Mouse (Mus musculus) right cerebral cortex, postnatal 25 days (tissue): Measurements from ENCODE around the gene Ptprk.

Experiments used
- DNase-seq: peaks from one replicate; pipeline ENCODE4 v3.0.0; 2022

The Ptprk gene

GRCm38 (mm10) chr10:28193630-28194029, 119.0 kb downstream of the Ptprk start:
- no peak for DNase-seq

DNA sequence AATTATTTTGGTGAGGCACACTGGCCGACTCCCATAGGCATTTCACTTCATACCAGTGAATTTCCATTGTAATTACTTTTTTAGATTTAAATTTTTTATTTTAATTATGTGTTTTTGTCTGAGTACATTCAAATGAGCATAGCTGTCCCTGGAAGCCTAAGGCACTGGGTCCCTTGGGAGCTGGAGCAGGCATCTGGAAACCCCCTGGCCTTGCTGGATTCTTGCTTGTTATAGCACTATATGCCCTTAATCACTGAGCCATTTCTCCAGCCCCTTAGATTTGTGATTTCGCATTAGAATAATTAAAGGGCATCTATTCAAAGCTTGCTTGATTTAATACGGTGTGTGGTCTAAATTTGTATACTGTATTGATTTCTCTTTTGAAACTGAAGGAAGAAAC, 126.0 kb downstream of the Ptprk start:
- no peak for DNase-seq

- no peak for DNase-seq
Observed at GRCm38 (mm10) chr10:28209394-28209793, 134.8 kb downstream of the Ptprk start.

DNA sequence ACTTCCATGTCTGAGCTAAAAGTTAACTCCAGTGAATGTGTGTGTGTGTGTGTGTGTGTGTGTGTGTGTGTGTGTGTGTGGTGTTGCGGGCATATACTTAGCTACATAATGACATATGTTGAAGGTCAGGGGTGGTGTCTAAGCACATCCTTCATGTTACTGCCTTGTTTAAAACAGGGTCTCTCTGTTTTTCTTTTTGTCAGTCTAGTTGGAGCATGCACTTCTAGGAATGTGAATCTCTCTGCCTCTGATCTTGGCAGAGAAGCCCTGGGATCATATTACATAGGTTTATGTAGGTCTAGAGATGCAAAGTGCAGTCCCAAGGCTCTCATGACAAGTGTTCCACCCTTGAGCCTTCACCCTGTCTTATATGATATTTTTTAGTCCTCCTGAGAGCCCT, 137.5 kb downstream of the Ptprk start:
- DNase-seq: no peak

GRCm38 (mm10) chr10:28215153-28215552, 140.5 kb downstream of the Ptprk start:
- DNase-seq: no peak

- no peak for DNase-seq
Observed at GRCm38 (mm10) chr10:28223602-28224001, 149.0 kb downstream of the Ptprk start.

DNA sequence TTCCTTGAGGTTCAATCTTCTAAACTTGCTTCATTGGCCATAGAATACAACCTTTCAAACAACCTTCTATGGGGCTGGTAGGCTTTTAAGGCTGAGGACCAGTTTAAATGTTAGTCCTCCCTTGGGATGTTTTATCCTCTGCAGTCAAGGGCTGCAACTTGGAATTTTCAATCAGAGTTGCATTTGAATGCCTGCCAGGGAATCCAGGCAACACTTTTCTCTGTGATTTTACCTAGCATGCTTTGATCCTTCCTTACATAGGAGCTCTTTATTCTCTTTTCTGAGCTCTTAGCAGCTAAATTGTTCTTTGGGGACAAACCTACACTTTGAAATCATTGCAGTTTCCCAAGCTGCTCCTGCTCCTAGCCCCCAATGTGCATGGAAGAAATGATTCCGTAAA, 149.8 kb downstream of the Ptprk start:
- DNase-seq: no peak

GRCm38 (mm10) chr10:28225536-28226075, 151.0 kb downstream of the Ptprk start:
- DNase-seq: no peak

GRCm38 (mm10) chr10:28227732-28228131, 153.1 kb downstream of the Ptprk start:
- DNase-seq: no peak

DNA sequence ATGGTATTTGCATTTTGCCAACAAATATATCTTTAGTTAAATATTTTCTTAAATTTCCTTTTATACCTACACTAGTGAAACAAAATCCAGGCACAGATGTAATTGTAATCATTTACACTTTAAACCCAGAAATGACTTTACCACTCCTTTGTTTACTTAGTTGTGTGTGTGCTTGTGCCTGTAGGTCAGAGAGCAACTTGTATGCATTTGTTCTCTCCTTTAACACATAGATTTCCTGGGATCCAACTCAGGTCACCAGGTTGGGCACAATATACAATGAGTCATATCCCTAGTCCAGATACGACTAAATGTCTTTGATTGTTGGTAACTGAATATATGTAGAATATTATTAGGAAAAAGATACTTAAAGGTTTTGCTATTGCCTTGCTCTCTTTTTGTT, 153.6 kb downstream of the Ptprk start:
- no peak for DNase-seq

GRCm38 (mm10) chr10:28232273-28233167, 157.9 kb downstream of the Ptprk start:
- DNase-seq: no peak

- DNase-seq: no peak
Observed at GRCm38 (mm10) chr10:28249047-28249446, 174.4 kb downstream of the Ptprk start.

DNA sequence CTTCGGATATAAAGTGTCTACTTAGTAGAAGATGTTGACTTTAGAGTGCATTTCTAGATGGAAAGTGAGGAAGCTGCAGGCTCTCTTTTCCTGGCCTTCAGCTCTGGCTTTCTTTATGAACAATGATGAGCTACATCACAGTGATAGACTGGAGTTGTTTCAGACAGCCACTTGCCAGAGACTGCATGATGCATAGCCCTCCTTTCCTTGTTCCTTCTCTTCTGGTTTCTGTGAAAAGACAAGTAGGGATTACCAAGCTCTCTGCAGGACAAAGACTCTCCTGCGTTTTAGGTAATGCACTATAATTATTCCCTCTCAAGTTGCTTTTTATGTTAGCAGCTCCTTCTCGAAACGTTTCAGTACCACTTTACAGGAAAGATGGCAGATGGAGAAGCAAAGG, 176.8 kb downstream of the Ptprk start:
- no peak for DNase-seq

DNA sequence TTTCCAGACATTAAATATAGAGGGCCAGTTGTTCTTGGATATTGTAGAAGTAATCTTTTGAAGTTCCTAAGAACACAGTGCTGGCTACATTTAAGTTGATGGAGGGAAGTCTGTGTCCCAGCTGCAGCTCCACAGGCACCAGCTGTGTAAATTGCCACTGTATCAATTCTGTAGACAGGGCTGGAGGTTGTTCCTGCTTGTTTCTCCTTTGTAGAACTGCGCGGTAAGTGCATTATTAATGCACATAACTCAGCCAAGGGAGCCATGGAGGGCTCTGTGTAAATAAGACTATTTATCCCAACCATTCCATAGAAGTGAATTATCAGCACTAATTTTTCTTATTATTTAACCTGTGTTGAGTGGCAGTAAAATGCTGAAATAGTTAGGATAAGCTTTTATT, 186.0 kb downstream of the Ptprk start:
- DNase-seq: no peak

GRCm38 (mm10) chr10:28262159-28262558, 187.5 kb downstream of the Ptprk start:
- no peak for DNase-seq

DNA sequence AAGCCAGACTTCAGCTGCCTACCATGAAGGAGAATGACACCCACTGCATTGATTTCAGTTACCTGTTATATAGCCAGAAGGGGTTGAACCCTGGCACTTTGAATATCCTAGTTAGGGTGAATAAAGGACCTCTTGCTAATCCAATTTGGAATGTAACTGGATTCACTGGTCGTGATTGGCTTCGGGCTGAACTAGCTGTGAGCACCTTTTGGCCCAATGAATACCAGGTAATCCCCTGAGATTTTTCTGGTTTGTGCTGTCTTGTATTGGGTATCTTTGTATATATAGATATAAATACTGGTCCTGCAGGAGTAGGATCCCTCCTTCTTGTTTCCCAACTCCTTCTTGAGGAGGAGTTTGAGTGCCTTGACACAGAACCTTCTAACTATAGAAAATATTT, 188.9 kb downstream of the Ptprk start:
- no peak for DNase-seq

GRCm38 (mm10) chr10:28270273-28270672, 195.7 kb downstream of the Ptprk start:
- DNase-seq: no peak

DNA sequence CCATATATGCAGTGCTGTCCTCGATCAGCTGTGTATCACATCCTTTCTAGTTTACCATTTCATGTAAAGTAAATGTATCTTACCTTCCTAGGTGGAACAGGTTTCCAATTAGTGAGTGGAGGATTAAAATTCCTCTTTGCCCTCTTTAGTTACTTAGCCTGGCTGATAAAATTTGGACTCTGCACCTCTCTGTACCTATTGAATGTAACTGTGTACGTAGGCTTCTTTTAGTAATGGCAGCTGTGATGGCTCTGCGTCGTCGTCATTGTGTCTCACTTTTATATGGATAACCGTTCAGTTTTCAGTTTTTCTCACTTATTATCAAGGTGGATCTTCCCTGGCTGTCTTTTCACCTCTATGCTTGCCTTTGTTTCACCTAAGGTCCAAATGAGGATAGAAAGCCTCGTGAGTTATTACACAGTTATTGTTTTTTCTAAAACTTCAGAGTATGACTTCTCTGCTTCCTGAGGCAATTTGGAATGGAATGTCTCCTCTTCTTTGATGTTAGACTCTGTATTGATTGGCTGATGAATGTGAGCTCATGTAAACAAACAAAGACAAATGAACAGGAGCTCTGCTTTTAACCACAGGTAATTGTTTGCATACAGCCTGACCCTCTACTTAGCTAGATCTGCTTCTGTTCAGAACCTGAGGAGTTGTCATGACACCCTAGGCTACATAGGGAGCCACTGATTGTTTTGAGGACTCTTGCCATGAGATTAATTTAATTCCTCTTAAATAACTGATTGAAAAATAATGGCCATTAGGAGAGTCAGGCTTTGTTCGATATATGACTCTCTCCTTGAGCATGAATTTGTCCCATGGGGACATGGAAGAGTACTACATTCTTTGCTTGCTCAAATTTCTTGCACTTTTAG, 197.3 kb downstream of the Ptprk start:
- DNase-seq: no peak

GRCm38 (mm10) chr10:28278757-28279156, 204.1 kb downstream of the Ptprk start:
- no peak for DNase-seq

GRCm38 (mm10) chr10:28297531-28297930, 222.9 kb downstream of the Ptprk start:
- DNase-seq: no peak

DNA sequence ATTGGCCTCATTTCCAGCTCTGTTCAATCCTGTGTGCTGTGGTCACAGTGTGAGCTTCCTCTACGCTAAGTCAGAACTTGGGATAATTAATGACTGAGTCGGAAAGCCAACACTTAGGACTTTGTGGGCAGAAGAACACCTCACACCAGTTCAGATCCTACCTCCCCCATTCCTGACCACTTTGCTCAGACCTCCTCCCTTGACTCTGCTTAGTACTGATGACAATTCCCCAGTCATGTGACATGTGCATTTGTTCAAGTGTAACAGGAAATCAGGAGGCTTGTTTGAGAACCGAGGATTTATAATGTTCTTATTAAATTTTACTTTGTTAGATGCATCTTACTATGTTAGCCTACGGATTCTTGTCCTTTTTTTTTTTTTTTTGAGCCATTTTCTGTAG, 224.6 kb downstream of the Ptprk start:
- DNase-seq: no peak

GRCm38 (mm10) chr10:28303856-28304255, 229.2 kb downstream of the Ptprk start:
- DNase-seq: no peak

- DNase-seq: no peak
Observed at GRCm38 (mm10) chr10:28304292-28304875, 229.8 kb downstream of the Ptprk start.
